Mouse (Mus musculus) liver, embryonic 14.5 days (tissue): Measurements from ENCODE around the gene Ankfy1. TPM values are rescaled to one million over a fixed set of nuclear protein-coding genes. Genes with fewer than 3 reads are reported as not detected.

Source experiments
- ATAC-seq: fragments of 200-750 bp; cut with Nextera tagmentation; 2 replicates; pipeline ENCODE4 v1.8.0; 2017; ENCODE audit warnings: moderate number of reproducible peaks, mild to moderate bottlenecking, moderate library complexity; ENCODE audit not compliant: insufficient read depth
- DNase-seq, 3 experiments: peaks; one replicate each; pipeline ENCODE4 v3.0.0-alpha.2; 2012 to 2013; ENCODE audit warnings: low read depth in 3 of 3, low spot score in 3 of 3
- H3K27ac ChIP-seq: fragments of 300-500 bp; sonication (generic); 2 replicates; pipeline ENCODE4 v1.5.1; 2014; ENCODE audit warnings: moderate library complexity, mild to moderate bottlenecking, control low read depth, inconsistent platforms
- H3K27me3 ChIP-seq: fragments of 300-500 bp; sonication (generic); 2 replicates; pipeline ENCODE4 v1.6.1; 2014; ENCODE audit warnings: mild to moderate bottlenecking, low read length, moderate library complexity; ENCODE audit not compliant: control insufficient read depth, insufficient read depth
- H3K36me3 ChIP-seq: fragments of 300-500 bp; sonication (generic); replicated peaks from 2 replicates; pipeline ENCODE4 v1.6.1; 2014; ENCODE audit warnings: low read depth; ENCODE audit not compliant: control insufficient read depth, insufficient read depth
- H3K4me1 ChIP-seq, 2 experiments: fragments of 200-500 bp in 1 of 2; fragments of 300-500 bp in 1 of 2; sonication (generic) in 1 of 2; replicated peaks; 2 replicates each; pipeline ENCODE4 v1.6.1; 2012 to 2014; ENCODE audit warnings: antibody characterized with exemption in 1 of 2, inconsistent platforms in 1 of 2, low read length in 1 of 2; ENCODE audit not compliant: control insufficient read depth in 2 of 2, insufficient read depth in 2 of 2
- H3K4me2 ChIP-seq: fragments of 300-500 bp; sonication (generic); 2 replicates; pipeline ENCODE4 v1.6.1; 2014; ENCODE audit warnings: low read depth, mild to moderate bottlenecking, control low read depth, moderate library complexity
- H3K4me3 ChIP-seq, 2 experiments: fragments of 200-500 bp in 1 of 2; fragments of 300-500 bp in 1 of 2; sonication (generic) in 1 of 2; 2 replicates each; pipeline ENCODE4 v1.5.1; 2012 to 2014; ENCODE audit warnings: low read depth in 2 of 2, low read length in 2 of 2, mild to moderate bottlenecking in 2 of 2, control low read depth in 1 of 2, inconsistent platforms in 1 of 2, moderate library complexity in 1 of 2; ENCODE audit not compliant: insufficient read depth in 1 of 2
- H3K9ac ChIP-seq: fragments of 300-500 bp; sonication (generic); replicated peaks from 2 replicates; pipeline ENCODE4 v1.6.1; 2014; ENCODE audit warnings: mild to moderate bottlenecking, control low read depth, moderate library complexity
- H3K9me3 ChIP-seq: fragments of 300-500 bp; sonication (generic); 2 replicates; pipeline ENCODE4 v1.6.1; 2016; ENCODE audit warnings: low read length, mixed read lengths; ENCODE audit not compliant: control insufficient read depth
- CTCF ChIP-seq: IDR thresholded peaks from 2 replicates; pipeline ENCODE4 v1.5.1; 2016; ENCODE audit warnings: antibody characterized with exemption, low read depth, control low read depth
- EP300 ChIP-seq: IDR thresholded peaks from 2 replicates; pipeline ENCODE4 v1.6.1; 2016; ENCODE audit warnings: antibody characterized with exemption, low read depth
- WGBS: fragments of 180-500 bp; shearing (Covaris S2); extraction: QIAGEN DNeasy Blood & Tissue Kit; methylation state at CpG from one replicate; pipeline ENCODE4 v1.1.7; 2014; ENCODE audit not compliant: insufficient replicate concordance; 5-methylcytosine and 5-hydroxymethylcytosine counted together
- polyA plus RNA-seq, 2 experiments: library from polyadenylated mRNA; depleted of rRNA in 1 of 2; stranded (reverse) in 1 of 2; unstranded in 1 of 2; fragments of >200 nt; fragmentation: Nextera tagmentation in 1 of 2; extraction: Ambion mirVana in 1 of 2; gene quantifications; 2 replicates each; pipeline versions ENCODE4 v1.2.1 to v1.2.3; 2012 to 2014

Ankfy1 gene
- polyA plus RNA-seq, 2 experiments: 10.5 to 11.9 TPM

DNA sequence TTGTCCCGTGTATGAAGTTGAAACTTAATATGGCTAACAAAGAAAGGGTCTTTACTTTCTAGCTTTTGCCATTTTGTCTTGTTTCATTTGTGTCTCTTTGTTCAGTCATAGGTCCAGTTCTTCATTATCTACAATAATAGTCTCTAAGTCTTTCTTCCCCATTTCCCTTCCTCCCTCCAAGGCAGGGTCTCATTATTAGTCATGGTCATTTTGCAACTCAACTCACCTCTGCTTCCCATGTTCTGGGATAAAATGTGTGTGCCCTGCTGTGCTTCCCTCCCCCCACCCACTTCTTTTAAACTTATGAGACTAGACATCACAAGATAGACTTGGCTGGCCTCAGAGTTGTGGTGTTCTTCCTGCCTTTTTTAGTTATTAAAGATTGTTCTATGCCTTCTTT lies 29.4 kb upstream of the Ankfy1 start:
- 91% methylated on average over 1 of the region's 1 CpGs for WGBS
- Histone ChIP-seq H3K9ac (no peak overlapping the region), H3K4me3 (no peak overlapping the region), H3K4me1 (no peaks in the 10 kb centered on the region), H3K27ac (no peak overlapping the region), H3K9me3 (no peaks in the 10 kb centered on the region), H3K36me3 (no peaks in the 10 kb centered on the region), H3K27me3 (no peaks in the 10 kb centered on the region), H3K4me2 (no peak overlapping the region)
- no peak for ATAC-seq
- TF ChIP-seq EP300 (no peak), CTCF (no peak)
- DNase-seq: no peak

DNA sequence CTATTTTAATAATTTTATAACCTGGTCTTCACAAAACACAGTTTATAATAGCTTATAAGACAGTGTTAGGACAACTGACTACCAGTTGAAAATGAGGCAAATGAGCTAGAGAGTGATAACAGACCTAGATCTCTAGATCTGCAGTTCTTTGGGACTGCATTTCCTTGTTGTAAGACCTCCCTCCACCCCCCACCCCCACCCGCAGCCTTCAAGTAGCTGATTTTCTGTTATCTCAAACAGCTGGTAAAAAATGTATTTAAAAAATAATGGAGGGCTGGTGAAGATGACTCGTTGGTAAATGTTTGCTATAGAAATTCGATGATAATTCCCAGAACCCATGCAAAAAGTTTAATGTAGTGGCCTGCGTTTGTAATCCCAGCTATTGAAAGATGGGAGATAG lies 25.2 kb upstream of the Ankfy1 start:
- Histone ChIP-seq H3K4me3 (no peak overlapping the region), H3K27ac (no peak overlapping the region), H3K9me3 (no peaks in the 10 kb centered on the region), H3K36me3 (no peaks in the 10 kb centered on the region), H3K4me1 (no peaks in the 10 kb centered on the region), H3K27me3 (no peaks in the 10 kb centered on the region), H3K9ac (no peak overlapping the region), H3K4me2 (no peak overlapping the region)
- WGBS: 48% methylated on average over 4 of the region's 4 CpGs
- TF ChIP-seq EP300 (no peak), CTCF (no peak)
- DNase-seq (no peak), ATAC-seq (no peak)

DNA sequence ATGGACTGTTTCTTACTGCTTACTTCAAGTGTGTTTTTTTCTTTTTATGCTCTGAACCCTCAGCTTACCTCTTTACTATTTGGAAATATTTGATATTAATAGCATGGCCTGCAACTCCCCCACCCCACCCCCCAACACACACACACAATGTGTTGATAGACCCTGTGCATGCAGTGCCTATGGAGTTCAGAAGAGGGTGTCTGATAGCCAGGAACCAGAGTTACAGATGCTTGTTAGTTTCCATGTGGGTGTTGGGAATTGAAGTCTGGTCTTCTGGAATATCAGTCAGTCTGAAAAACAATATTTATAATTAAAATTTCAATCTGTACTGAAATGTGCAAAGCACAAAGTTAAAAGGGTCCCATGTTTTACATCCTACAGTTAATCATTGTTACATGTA lies 19.2 kb upstream of the Ankfy1 start:
- Histone ChIP-seq H3K9ac (no peak overlapping the region), H3K9me3 (no peaks in the 10 kb centered on the region), H3K4me1 (peaks cover 6% of the 10 kb centered on the region in 2 experiments), H3K27me3 (no peaks in the 10 kb centered on the region), H3K4me2 (no peak overlapping the region), H3K27ac (no peak overlapping the region), H3K36me3 (no peaks in the 10 kb centered on the region), H3K4me3 (no peak overlapping the region)
- no peak for DNase-seq
- ATAC-seq: no peak
- TF ChIP-seq CTCF (no peak), EP300 (no peak)

DNA sequence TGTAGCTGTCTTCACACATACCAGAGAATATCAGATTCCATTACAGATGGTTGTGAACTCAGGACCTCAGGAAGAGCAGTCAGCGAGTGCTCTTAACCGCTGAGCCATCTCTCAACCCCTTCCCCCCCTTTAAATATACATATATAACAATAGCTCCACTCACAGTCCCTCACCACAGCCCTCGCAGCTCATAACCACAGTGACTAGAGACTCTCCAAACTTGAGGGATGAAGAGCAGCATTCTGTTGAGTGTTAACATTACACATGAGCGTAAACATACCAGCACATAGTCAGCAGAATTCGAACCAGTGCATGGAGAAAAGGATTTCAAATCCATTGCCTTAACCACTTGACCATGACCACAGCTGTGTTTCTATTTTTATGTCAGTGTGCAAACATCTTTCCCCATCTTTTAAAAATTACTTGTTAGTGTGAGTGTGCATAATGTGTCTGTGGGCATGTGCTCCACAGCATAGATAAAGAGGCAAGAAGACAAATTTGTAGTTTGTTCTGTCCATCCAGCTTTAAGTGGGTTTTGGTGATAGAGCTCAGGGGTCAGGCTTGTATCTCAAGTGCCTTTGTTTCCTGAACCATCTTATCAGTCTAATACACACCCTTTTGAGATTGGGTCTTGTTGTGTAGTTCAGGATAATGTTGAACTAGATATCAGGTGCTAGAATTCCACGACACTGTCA lies 18.4 kb upstream of the Ankfy1 start:
- no peak overlapping the region for H3K9ac ChIP-seq
- H3K27me3 ChIP-seq: no peaks in the 10 kb centered on the region
- H3K27ac ChIP-seq: no peak overlapping the region
- TF ChIP-seq CTCF (no peak), EP300 (0 out of 2 replicates have a peak, but pooled peaks have one; percentile 9)
- WGBS: 31% methylated on average over 6 of the region's 6 CpGs
- DNase-seq (no peak), ATAC-seq (peak; percentile 48; the same call in 1 of the 2 replicates)
- H3K4me2 ChIP-seq: no peak overlapping the region
- H3K9me3 ChIP-seq: no peaks in the 10 kb centered on the region
- peaks cover 6% of the 10 kb centered on the region in 2 experiments for H3K4me1 ChIP-seq
- H3K4me3 ChIP-seq: no peak overlapping the region
- no peaks in the 10 kb centered on the region for H3K36me3 ChIP-seq

DNA sequence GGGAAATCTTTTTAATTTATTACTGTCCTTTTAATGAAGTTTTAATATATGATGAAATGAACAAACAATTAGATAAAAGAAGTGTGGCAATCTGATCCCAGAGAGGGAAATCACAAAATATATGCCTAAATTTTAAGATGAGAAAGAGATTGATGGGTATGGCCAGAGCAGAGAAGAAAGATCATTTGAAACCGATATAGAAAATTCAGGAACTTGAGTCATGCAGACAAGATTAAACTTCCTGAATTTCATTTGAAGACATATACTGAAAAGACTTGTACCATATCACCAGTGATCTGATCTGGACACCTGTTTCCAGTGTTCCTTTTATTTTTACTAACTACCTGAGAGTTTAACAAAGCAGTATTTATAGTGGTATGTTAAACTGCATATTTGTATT lies 17.4 kb upstream of the Ankfy1 start:
- no peak overlapping the region for H3K4me3 ChIP-seq
- no peaks in the 10 kb centered on the region for H3K9me3 ChIP-seq
- H3K36me3 ChIP-seq: no peaks in the 10 kb centered on the region
- H3K4me1 ChIP-seq: peaks cover 6% of the 10 kb centered on the region in 2 experiments
- no peak for ATAC-seq
- DNase-seq: no peak
- no peaks in the 10 kb centered on the region for H3K27me3 ChIP-seq
- no peak overlapping the region for H3K27ac ChIP-seq
- 18% methylated on average over 1 of the region's 1 CpGs for WGBS
- H3K4me2 ChIP-seq: no peak overlapping the region
- TF ChIP-seq EP300 (no peak), CTCF (no peak)
- H3K9ac ChIP-seq: no peak overlapping the region
